Mouse (Mus musculus) cerebellum, adult 2 months (tissue): ENCODE results near the gene Ehd1. TPM values are rescaled to one million over a fixed set of nuclear protein-coding genes. Genes with fewer than 3 reads are reported as not detected.

Experiments used
- DNase-seq, 2 experiments: peaks; one replicate each; pipeline ENCODE4 v3.0.0; 2021
- H3K27ac ChIP-seq: fragments of 200-500 bp; 2 replicates; pipeline ENCODE4 v1.5.1; 2012; ENCODE audit warnings: low read length, control low read depth, inconsistent platforms; ENCODE audit not compliant: insufficient read depth
- H3K27me3 ChIP-seq: fragments of 200-500 bp; 2 replicates; pipeline ENCODE4 v1.6.1; 2012; ENCODE audit warnings: inconsistent platforms, mild to moderate bottlenecking, low read length, moderate library complexity; ENCODE audit not compliant: control insufficient read depth, insufficient read depth
- H3K4me1 ChIP-seq: fragments of 200-500 bp; 2 replicates; pipeline ENCODE4 v1.6.1; 2011; ENCODE audit warnings: low read length; ENCODE audit not compliant: control insufficient read depth, insufficient read depth
- H3K4me3 ChIP-seq: fragments of 200-500 bp; replicated peaks from 2 replicates; pipeline ENCODE3; 2011; ENCODE audit warnings: mild to moderate bottlenecking, low read depth, low read length, control low read depth; ENCODE audit not compliant: insufficient read depth
- CTCF ChIP-seq: fragments of 200-500 bp; IDR thresholded peaks from 2 replicates; pipeline ENCODE4 v1.5.1; 2011; ENCODE audit warnings: low read depth, mild to moderate bottlenecking, control low read depth, low read length, moderate library complexity, borderline replicate concordance; ENCODE audit not compliant: insufficient read depth
- POLR2A ChIP-seq: fragments of 200-500 bp; IDR thresholded peaks from 2 replicates; pipeline ENCODE4 v1.6.1; 2011; ENCODE audit warnings: low read length, control low read depth, borderline replicate concordance; ENCODE audit not compliant: insufficient read depth
- WGBS: fragments of 180-500 bp; shearing (Covaris S2); methylation state at CpG from one replicate; pipeline ENCODE4 v1.1.7; 2018; 5-methylcytosine and 5-hydroxymethylcytosine counted together
- polyA plus RNA-seq: library from polyadenylated mRNA; depleted of rRNA; stranded (reverse); fragments of >200 nt; gene quantifications from 2 replicates; pipeline ENCODE4 v1.2.3, GENCODE M21; 2012

Gene Ehd1
- polyA plus RNA-seq, 1 experiment = 168 TPM

GRCm38 (mm10) chr19:6302114-6302513 is 25.6 kb downstream of the Ehd1 start:
- 69% methylated on average over 5 of the region's 5 CpGs for WGBS
- Histone ChIP-seq H3K4me3 (no peak overlapping the region), H3K27ac (peak overlapping the region; percentile 88), H3K4me1 (peaks cover 58% of the 10 kb centered on the region), H3K27me3 (no peaks in the 10 kb centered on the region)
- TF ChIP-seq CTCF = no peak
- TF ChIP-seq POLR2A = no peak
- DNase-seq = no peak

- Histone ChIP-seq H3K4me1 (peaks cover 57% of the 10 kb centered on the region), H3K27me3 (no peaks in the 10 kb centered on the region), H3K27ac (peak overlapping the region; percentile 88), H3K4me3 (no peak overlapping the region)
- peak; percentile 92 to 95 for DNase-seq
- no peak; the same call in 1 of the 2 replicates for TF ChIP-seq CTCF
- TF ChIP-seq POLR2A = peak; percentile 55; the same call in 1 of the 2 replicates
- 6% methylated on average over 4 of the region's 4 CpGs for WGBS
These were observed 26.0 kb downstream of the Ehd1 start for GRCm38 (mm10) chr19:6302522-6302921.

GRCm38 (mm10) chr19:6303831-6304230 is 27.3 kb downstream of the Ehd1 start:
- no peaks in the 10 kb centered on the region for H3K27me3 ChIP-seq
- peaks cover 59% of the 10 kb centered on the region for H3K4me1 ChIP-seq
- WGBS = 18% methylated on average over 6 of the region's 6 CpGs
- H3K27ac ChIP-seq = peak overlapping the region; percentile 88
- TF ChIP-seq CTCF = no peak
- no peak for TF ChIP-seq POLR2A
- peak; percentile 64 for DNase-seq
- H3K4me3 ChIP-seq = no peak overlapping the region

- Histone ChIP-seq H3K27ac (peak overlapping the region; percentile 41), H3K4me3 (no peak overlapping the region), H3K4me1 (peaks cover 56% of the 10 kb centered on the region), H3K27me3 (no peaks in the 10 kb centered on the region)
- DNase-seq = peak; percentile 89 to 95
- WGBS = 11% methylated on average over 5 of the region's 5 CpGs
- no peak for TF ChIP-seq POLR2A
- peak; percentile 97 for TF ChIP-seq CTCF
These were observed 28.4 kb downstream of the Ehd1 start for GRCm38 (mm10) chr19:6304787-6305516.

GRCm38 (mm10) chr19:6305517-6306115 is 29.1 kb downstream of the Ehd1 start:
- peaks cover 56% of the 10 kb centered on the region for H3K4me1 ChIP-seq
- H3K4me3 ChIP-seq = peak overlapping the region; percentile 75
- TF ChIP-seq POLR2A (no peak), CTCF (no peak)
- peak in 1 of 2 experiments; percentile 42 for DNase-seq
- no peak overlapping the region for H3K27ac ChIP-seq
- no peaks in the 10 kb centered on the region for H3K27me3 ChIP-seq
- WGBS = 55% methylated on average over 8 of the region's 8 CpGs

GRCm38 (mm10) chr19:6306137-6306551 is 29.6 kb downstream of the Ehd1 start, which contains the start of gene Cdc42bpg:
TSS of gene Cdc42bpg (plus strand) at chr19:6306456.
- 3% methylated on average over 38 of the region's 38 CpGs for WGBS
- DNase-seq = peak; percentile 92 to 94
- peak within 1 kb of the TSS; percentile 87 for H3K27ac ChIP-seq
- peak within 1 kb of the TSS; percentile 75 for H3K4me3 ChIP-seq
- TF ChIP-seq POLR2A (no peak), CTCF (no peak)
- H3K4me1 ChIP-seq = peaks cover 59% of the 10 kb centered on the region
- no peaks in the 10 kb centered on the region for H3K27me3 ChIP-seq

GRCm38 (mm10) chr19:6306586-6306985 is 30.1 kb downstream of the Ehd1 start:
- Histone ChIP-seq H3K4me1 (peaks cover 57% of the 10 kb centered on the region), H3K27ac (peak overlapping the region; percentile 87), H3K4me3 (peak overlapping the region; percentile 75), H3K27me3 (no peaks in the 10 kb centered on the region)
- DNase-seq = peak; percentile 77 to 79
- WGBS = under 1% methylated on average over 34 of the region's 34 CpGs
- TF ChIP-seq POLR2A (no peak), CTCF (peak; percentile 59)
